In the genomic region with DNA sequence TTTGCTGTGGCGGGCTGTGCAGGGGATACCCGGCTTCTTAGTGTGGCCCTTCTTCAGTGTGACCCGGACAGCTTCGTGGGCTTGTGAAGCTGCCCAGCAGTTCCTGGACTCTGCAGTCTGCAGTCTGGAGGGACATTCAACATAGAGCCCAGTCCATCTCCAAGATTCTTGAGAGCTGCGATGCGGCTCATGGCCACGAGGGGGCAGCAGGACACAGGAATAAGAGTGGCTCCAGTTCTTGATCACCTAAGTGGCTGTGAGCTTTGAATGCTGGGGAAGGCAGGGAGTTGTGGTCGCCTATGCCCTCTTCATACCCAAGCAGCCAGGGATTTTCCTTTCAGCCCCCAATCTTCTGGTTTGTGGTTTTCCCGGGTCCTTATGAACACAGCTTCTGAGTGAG, we compare ENCODE assay signal across 8 mouse cellular contexts. TPM values are rescaled to one million over a fixed set of nuclear protein-coding genes. Genes with fewer than 3 reads are reported as not detected.
DNase-seq lines count a peak whose midpoint lies in the region; ATAC-seq lines count a peak whose summit lies in the region.

No protein-coding gene starts in this region.

- no peak overlapping the region for H3K4me2 ChIP-seq in limb, embryonic 15.5 days
- peak overlapping the region; percentile 28; the same call in 1 of the 2 replicates for H3K4me2 ChIP-seq in midbrain, embryonic 16.5 days (ENCODE audit: low read length)

- DNase-seq in 3T3-L1 (ENCODE audit: low read depth, low spot score) = peak; percentile 90
- DNase-seq in embryo, embryonic 10.5 days (ENCODE audit: low spot score) = peak; percentile 92
- peak; percentile 76 to 91 for DNase-seq in heart, adult 18-20 months
- peak; percentile 77 for DNase-seq in kidney, adult 11 months
- peak; percentile 77 to 89 for DNase-seq in spleen, postnatal 4 days (ENCODE audit: low spot score in 2 of 2)

- H3K27me3 ChIP-seq in limb, embryonic 15.5 days = peaks cover 5% of the 10 kb centered on the region; the same call in 1 of the 2 replicates
- no peaks in the 10 kb centered on the region for H3K27me3 ChIP-seq in midbrain, embryonic 16.5 days (ENCODE audit: control insufficient read depth, insufficient read depth, low read depth, low read length)

- peak; percentile 74 for ATAC-seq in activated CD4-positive, CD25-positive, alpha-beta regulatory T cell, adult 4 months
- ATAC-seq in limb, embryonic 15.5 days (ENCODE audit: insufficient number of reproducible peaks, low FRiP score, low TSS enrichment, low read depth) = peak; percentile 32; the same call in 1 of the 2 replicates
- peak; percentile 81 for ATAC-seq in midbrain, embryonic 16.5 days

- H3K4me1 ChIP-seq in limb, embryonic 15.5 days = no peaks in the 10 kb centered on the region
- no peaks in the 10 kb centered on the region for H3K4me1 ChIP-seq in midbrain, embryonic 16.5 days (ENCODE audit: control insufficient read depth, insufficient read depth, low read length)

- 2% methylated on average over 9 of the region's 9 CpGs for WGBS in limb, embryonic 15.5 days
- WGBS in midbrain, embryonic 16.5 days = 2% methylated on average over 9 of the region's 9 CpGs

- peaks cover 27% of the 10 kb centered on the region for H3K36me3 ChIP-seq in limb, embryonic 15.5 days
- H3K36me3 ChIP-seq in midbrain, embryonic 16.5 days (ENCODE audit: control insufficient read depth, insufficient read depth, low read length) = peaks cover 14% of the 10 kb centered on the region

- H3K4me3 ChIP-seq in limb, embryonic 15.5 days = no peak overlapping the region
- H3K4me3 ChIP-seq in midbrain, embryonic 16.5 days (ENCODE audit: low read depth, low read length) = no peak overlapping the region

- H3K9me3 ChIP-seq in limb, embryonic 15.5 days = no peaks in the 10 kb centered on the region
- no peaks in the 10 kb centered on the region for H3K9me3 ChIP-seq in midbrain, embryonic 16.5 days (replicated peaks; ENCODE audit: control insufficient read depth, low read length, poor library complexity, severe bottlenecking)

- H3K27ac ChIP-seq in limb, embryonic 15.5 days = no peak overlapping the region
- no peak overlapping the region for H3K27ac ChIP-seq in midbrain, embryonic 16.5 days (ENCODE audit: low read length)

- H3K9ac ChIP-seq in limb, embryonic 15.5 days = no peak overlapping the region
- no peak overlapping the region for H3K9ac ChIP-seq in midbrain, embryonic 16.5 days (ENCODE audit: low read depth, low read length)

RNA-seq across cellular contexts. Expression of gene Rps18, which starts 12.7 kb away (rescaled TPM):
- polyA plus RNA-seq in activated CD4-positive, CD25-positive, alpha-beta regulatory T cell, adult 4 months (2017; shearing (Covaris generic)) = 1,000 to 10,000 TPM; 6,680 to 7,218 TPM
- 100 to 1,000 TPM; 419 to 435 TPM for total RNA-seq in heart, adult 18-20 months (2021)
- polyA plus RNA-seq in limb, embryonic 15.5 days (2015; fragmentation: Nextera tagmentation; extraction: Ambion mirVana) = 1,572 and 1,837 TPM in 2 replicates
- 620 and 627 TPM in 2 replicates for polyA plus RNA-seq in midbrain, embryonic 16.5 days (2015; fragmentation: Nextera tagmentation; extraction: Ambion mirVana)

RNA-seq across cellular contexts. Expression of gene Vps52, which starts 12.9 kb away (rescaled TPM):
- 10 to 100 TPM; 25.1 to 28.2 TPM for polyA plus RNA-seq in activated CD4-positive, CD25-positive, alpha-beta regulatory T cell, adult 4 months (2017; shearing (Covaris generic))
- total RNA-seq in heart, adult 18-20 months (2021) = 10 to 100 TPM; 36.8 to 39.7 TPM
- polyA plus RNA-seq in limb, embryonic 15.5 days (2015; fragmentation: Nextera tagmentation; extraction: Ambion mirVana) = 46.5 and 50.4 TPM in 2 replicates
- 78.3 and 80.5 TPM in 2 replicates for polyA plus RNA-seq in midbrain, embryonic 16.5 days (2015; fragmentation: Nextera tagmentation; extraction: Ambion mirVana)

RNA-seq across cellular contexts. Expression of gene B3galt4, which starts 17.2 kb away (rescaled TPM):
- 10 to 100 TPM; 18.7 to 19.0 TPM for polyA plus RNA-seq in activated CD4-positive, CD25-positive, alpha-beta regulatory T cell, adult 4 months (2017; shearing (Covaris generic))
- total RNA-seq in heart, adult 18-20 months (2021) = 1 to 10 TPM; 1.3 to 1.8 TPM
- polyA plus RNA-seq in limb, embryonic 15.5 days (2015; fragmentation: Nextera tagmentation; extraction: Ambion mirVana) = 5.9 and 8.3 TPM in 2 replicates
- polyA plus RNA-seq in midbrain, embryonic 16.5 days (2015; fragmentation: Nextera tagmentation; extraction: Ambion mirVana) = 15.2 and 16.6 TPM in 2 replicates

RNA-seq across cellular contexts. Expression of gene Wdr46, which starts 28.0 kb away (rescaled TPM):
- 10 to 100 TPM; 11.8 to 16.6 TPM for polyA plus RNA-seq in activated CD4-positive, CD25-positive, alpha-beta regulatory T cell, adult 4 months (2017; shearing (Covaris generic))
- 10 to 100 TPM; 10.3 to 10.9 TPM for total RNA-seq in heart, adult 18-20 months (2021)
- polyA plus RNA-seq in limb, embryonic 15.5 days (2015; fragmentation: Nextera tagmentation; extraction: Ambion mirVana) = 31.4 and 36.0 TPM in 2 replicates
- polyA plus RNA-seq in midbrain, embryonic 16.5 days (2015; fragmentation: Nextera tagmentation; extraction: Ambion mirVana) = 19.2 TPM in 2 replicates

RNA-seq across cellular contexts. Expression of gene Pfdn6, which starts 28.3 kb away (rescaled TPM):
- 100 to 1,000 TPM; 113 to 146 TPM for polyA plus RNA-seq in activated CD4-positive, CD25-positive, alpha-beta regulatory T cell, adult 4 months (2017; shearing (Covaris generic))
- total RNA-seq in heart, adult 18-20 months (2021) = 10 to 100 TPM; 69.9 to 76.1 TPM
- polyA plus RNA-seq in limb, embryonic 15.5 days (2015; fragmentation: Nextera tagmentation; extraction: Ambion mirVana) = 132 and 139 TPM in 2 replicates
- polyA plus RNA-seq in midbrain, embryonic 16.5 days (2015; fragmentation: Nextera tagmentation; extraction: Ambion mirVana) = 186 and 191 TPM in 2 replicates
